Mouse (Mus musculus): ENCODE data around the gene Zfr2. TPM values are rescaled to one million over a fixed set of nuclear protein-coding genes. Genes with fewer than 3 reads are reported as not detected.

The Zfr2 gene
- total RNA-seq (2023): 1 to 10 TPM; 5.2 to 5.5 TPM

DNA sequence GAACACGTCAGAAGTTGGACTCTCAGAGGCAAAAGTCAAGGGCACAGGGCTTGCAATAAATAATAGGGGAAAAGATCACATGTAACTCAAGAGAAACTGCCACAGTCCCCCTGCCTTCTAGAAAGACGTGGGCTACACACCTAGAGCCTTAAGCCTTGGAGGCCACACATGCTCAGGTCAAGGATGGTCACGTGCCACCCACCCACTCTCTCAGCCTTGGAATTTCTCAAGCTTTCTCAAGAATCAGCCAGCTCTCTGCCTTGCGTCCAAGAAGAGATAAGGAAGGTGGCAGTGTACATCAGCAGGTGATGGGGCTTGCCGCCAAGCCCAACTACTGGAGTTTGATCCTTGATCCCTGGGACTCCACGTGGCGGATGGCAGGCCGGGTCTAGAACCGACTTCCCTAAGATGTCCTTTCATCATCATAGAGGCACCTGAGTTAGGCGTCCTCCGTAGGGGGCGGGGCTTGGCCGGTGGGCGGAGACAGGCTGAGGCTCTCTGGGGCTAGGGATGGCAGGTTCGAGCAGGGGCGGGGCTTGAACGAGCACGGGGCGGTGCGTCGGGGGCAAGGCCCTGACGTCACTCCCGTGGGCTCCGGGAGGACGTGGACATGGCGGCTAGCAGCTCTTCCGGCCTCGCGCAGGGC is at the start of gene Zfr2:
Gene Zfr2, plus strand, starts transcription at position 576 of the 646 bp plus-strand sequence.

DNA sequence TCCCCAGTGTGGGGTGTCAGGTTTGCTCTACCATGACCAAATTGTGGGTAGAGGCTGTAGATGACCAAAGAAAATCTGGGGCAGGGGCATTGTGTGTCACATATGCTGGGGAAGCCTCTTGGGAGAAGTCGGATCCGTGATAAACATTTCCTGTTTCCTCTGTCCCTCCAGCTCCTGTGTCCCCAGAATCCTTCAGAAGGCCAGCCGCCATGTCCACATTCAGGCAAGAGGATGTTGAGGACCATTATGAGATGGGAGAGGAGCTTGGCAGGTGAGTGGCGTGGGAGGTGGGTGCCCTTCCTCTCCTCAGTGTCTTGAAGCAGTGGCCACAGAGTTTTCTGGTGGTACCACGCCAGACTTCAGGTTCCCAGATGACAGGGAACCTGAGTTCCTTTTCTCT is 49.1 kb upstream of the Zfr2 start, which contains the start of gene 4930442H23Rik:
Gene 4930442H23Rik, minus strand, starts transcription at position 45 of the 400 bp plus-strand sequence.

DNA sequence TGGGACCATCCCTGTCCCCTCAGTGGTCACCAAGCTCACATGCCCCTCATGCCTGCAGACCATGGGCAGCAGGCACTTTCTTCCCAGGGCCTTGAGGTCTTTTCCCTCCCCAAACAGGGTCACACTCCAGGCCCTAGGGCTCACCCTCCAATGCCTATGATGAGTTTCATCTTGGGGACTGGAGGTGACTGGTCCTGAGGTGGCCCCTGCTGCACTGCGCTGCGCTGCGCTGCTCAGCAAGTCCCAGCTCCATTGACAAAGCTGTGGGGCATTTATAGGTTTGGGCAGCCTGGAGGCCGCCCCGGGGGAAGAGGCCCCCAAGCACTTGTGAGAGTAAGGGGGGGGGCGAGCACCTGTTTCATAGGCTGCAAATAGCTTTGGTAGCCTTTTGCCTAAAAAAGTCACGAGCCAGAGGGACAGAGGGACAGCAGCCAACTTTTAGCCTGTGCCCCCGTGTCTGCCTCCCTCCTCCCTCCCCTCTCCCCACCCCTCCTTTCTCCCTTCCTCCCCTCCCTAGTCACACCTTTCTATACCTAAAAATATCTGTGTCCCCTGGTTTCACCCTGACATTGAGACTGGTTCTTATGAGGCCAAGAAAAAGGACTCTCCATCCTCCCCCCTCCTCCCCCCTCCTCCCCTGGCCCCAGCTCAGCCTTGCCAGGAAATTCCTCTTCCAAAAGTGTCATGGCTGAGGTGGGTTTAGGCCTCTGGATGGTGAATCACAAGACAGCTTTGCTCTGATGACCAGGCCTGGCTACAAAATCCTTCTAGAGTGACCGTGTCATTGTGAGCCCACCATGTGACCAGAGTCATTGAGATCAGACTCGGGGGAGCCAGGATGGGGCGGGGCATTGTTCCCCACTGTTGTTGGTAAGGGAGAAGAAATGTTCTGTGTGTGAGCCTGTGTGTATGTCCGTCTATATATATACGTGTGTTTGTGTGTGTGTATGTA is 30.9 kb upstream of the Zfr2 start, which contains the start of gene Nmrk2:
Gene Nmrk2, minus strand, starts transcription at position 245 of the 952 bp plus-strand sequence.

DNA sequence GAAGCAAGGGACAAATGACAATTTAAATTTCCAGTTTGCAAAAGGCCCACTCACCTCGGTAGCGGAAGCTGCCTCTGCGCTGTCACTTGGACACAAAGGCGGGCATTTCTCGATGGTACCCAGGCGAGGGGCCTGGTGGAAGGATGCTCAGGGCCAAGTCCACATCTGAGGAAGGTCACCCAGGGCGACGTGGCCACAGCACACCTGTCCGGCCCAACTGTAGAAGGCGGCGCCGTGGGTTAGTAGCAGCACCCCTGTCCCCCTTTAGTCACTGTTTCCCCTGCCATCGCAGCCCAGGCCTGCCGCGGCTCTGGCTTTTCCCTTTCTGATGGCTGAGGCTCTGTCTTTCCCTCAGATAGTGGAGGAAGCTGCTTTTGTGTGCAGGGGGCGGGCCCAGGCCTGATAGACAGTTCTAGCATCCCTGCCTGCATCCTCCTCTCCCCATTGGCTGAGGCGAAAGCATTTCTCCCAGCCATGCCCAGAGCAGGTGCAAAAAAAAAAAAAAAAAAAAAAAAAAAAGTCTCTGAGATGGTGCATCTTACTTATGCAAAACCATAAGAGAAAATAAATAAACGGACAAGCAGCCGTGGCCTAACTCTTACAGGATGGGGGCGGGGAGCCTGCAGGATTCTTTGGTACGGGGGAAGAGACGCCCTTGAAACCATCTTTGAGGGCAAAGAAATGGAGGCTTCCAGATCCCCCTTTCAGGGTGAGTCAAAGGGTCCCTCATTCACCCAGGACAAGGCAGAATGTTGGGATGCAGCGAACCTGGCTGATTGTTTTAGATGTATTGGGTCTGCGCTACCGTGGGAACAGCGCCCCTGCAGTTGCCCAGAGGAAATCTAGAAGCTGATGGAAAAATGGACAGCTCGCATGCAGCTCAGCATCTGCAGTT is 2.3 kb upstream of the Zfr2 start, which contains the start of gene Atcay:
Gene Atcay, minus strand, starts transcription at position 396 of the 895 bp plus-strand sequence.

DNA sequence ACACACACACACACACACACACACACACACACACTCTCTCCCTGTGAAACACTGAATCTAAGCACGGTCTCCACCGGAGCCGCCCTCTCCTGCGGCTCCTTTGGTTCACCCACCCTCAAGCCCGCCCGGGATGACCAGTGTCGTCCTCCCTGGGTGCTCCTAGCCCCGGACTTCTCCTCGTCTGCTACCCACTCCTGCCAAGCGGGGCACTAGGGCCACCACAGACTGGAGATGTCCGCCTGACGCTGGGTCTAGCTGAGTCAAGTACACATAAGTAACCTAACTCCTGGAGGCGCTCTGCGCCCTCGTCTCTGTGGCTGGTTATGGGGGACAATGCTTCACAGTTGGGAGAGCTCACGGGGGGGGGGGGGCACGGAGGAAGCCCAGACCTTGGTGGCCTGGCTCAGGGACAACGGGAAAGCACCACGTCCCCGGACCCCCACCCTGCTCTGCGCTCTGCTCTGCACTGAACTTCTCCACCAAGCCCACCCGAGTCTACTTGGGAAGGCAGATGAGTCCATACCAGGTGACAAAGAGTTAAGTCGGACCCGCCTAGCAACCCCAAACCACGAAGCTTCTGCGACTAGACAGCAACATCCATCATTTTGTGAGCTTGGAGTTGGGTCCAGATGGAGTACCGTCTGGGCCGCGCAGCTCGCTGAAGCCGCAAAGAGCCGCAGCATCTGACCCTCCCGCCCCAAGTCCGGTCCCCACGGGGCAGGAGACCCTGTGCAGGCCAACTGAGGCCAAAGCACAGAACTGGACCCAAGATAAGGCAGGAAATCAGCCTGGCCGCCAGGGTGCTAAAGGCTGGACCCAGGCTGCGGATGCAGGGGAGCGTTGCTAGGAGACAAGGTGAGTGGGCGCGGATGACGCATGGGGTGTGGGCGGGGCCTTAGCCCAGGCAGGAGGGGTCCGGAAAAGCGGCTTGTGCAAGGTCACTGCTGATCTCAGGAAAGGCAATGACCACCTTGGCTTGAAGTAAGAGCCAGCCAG is 19.8 kb downstream of the Zfr2 start, which contains the start of gene Matk:
Gene Matk, plus strand, starts transcription at position 512 of the 996 bp plus-strand sequence.

GRCm38 (mm10) chr10:81266211-81267105 is 33.5 kb downstream of the Zfr2 start, which contains the start of the genes Mrpl54 and Apba3:
Gene Mrpl54, minus strand, starts transcription at chr10:81266934.
Gene Apba3, plus strand, starts transcription at chr10:81266960.

DNA sequence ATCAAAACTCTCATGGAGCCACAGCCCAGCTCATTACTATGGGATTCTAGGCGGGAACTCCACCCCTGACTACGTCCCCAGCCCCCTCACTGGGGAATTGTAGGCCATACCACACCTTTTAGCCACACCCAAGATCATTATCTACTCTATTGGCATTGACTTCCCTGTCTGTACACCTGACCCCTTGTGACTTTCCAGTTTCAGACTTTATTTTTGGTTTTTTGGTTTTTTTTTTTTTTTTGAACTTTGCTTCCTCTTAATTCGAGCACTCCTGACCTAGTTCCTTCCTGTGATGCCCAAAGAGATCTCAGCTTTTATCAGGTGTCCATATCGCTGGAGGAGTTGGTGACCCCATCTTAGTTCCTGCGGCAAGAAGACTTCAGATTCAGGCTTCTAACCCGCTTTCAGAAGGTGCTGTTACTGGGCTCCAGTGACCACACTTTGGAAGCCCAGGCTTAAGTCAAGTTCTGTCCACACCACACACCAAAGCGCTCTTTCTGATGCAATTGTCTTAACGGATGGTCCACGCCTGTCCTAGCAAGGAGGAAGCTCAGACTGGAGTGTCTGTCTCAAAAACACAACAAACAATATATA is 58.7 kb downstream of the Zfr2 start, which contains the start of gene Tjp3:
Gene Tjp3, minus strand, starts transcription at position 71 of the 594 bp plus-strand sequence.

GRCm38 (mm10) chr10:81292554-81293333 is 59.8 kb downstream of the Zfr2 start, which contains the start of gene Pip5k1c:
Gene Pip5k1c, plus strand, starts transcription at chr10:81292963.

Other genes with a start within 250 kb of the Zfr2 start
- gene Gng7, start 218.2 kb upstream of the Zfr2 start, total RNA-seq (2023): not detected
- gene Diras1, start 207.5 kb upstream of the Zfr2 start, total RNA-seq (2023): not detected
- gene Slc39a3, start 195.7 kb upstream of the Zfr2 start, total RNA-seq (2023): 10 to 100 TPM; 18.7 to 21.2 TPM
- gene Sgta, start 173.0 kb upstream of the Zfr2 start, total RNA-seq (2023): 10 to 100 TPM; 47.1 to 52.0 TPM
- gene Thop1, start 163.1 kb upstream of the Zfr2 start, total RNA-seq (2023): 10 to 100 TPM in 1 of 2 experiments, 1 to 10 TPM in 1; 9.4 to 11.5 TPM
- not detected for gene Creb3l3, start 134.3 kb upstream of the Zfr2 start, total RNA-seq (2023)
- 100 to 1,000 TPM; 134 to 145 TPM for gene Map2k2, start 127.2 kb upstream of the Zfr2 start, total RNA-seq (2023)
- gene Zbtb7a, start 97.9 kb upstream of the Zfr2 start, total RNA-seq (2023): 10 to 100 TPM; 75.0 to 78.0 TPM
- gene Pias4, start 65.2 kb upstream of the Zfr2 start, total RNA-seq (2023): 10 to 100 TPM; 37.2 to 43.2 TPM
- 1,000 to 10,000 TPM; 2,301 to 2,484 TPM for gene Eef2, start 56.5 kb upstream of the Zfr2 start, total RNA-seq (2023)
- 10 to 100 TPM; 62.4 to 62.6 TPM for gene Dapk3, start 50.1 kb upstream of the Zfr2 start, total RNA-seq (2023)
- gene 4930442H23Rik, start 49.3 kb upstream of the Zfr2 start, total RNA-seq (2023): not detected
- not detected for gene Nmrk2, start 31.1 kb upstream of the Zfr2 start, total RNA-seq (2023)
- 1 to 10 TPM; 1.4 to 2.7 TPM for gene Atcay, start 2.3 kb upstream of the Zfr2 start, total RNA-seq (2023)
- gene Matk, start 19.8 kb downstream of the Zfr2 start, total RNA-seq (2023): 10 to 100 TPM; 16.0 to 20.8 TPM
- 10 to 100 TPM; 78.6 to 84.0 TPM for gene Mrpl54, start 33.8 kb downstream of the Zfr2 start, total RNA-seq (2023)
- 10 to 100 TPM; 28.8 to 36.2 TPM for gene Apba3, start 33.8 kb downstream of the Zfr2 start, total RNA-seq (2023)
- 1 to 10 TPM; 4.2 to 5.8 TPM for gene Tjp3, start 58.4 kb downstream of the Zfr2 start, total RNA-seq (2023)
- 100 to 1,000 TPM; 104 to 118 TPM for gene Pip5k1c, start 59.8 kb downstream of the Zfr2 start, total RNA-seq (2023)
- 10 to 100 TPM; 48.1 to 49.9 TPM for gene Cactin, start 87.9 kb downstream of the Zfr2 start, total RNA-seq (2023)
- 10 to 100 TPM; 30.0 to 30.7 TPM for gene Tbxa2r, start 95.6 kb downstream of the Zfr2 start, total RNA-seq (2023)
- not detected for gene Gipc3, start 110.1 kb downstream of the Zfr2 start, total RNA-seq (2023)
- gene Hmg20b, start 117.3 kb downstream of the Zfr2 start, total RNA-seq (2023): 10 to 100 TPM; 33.7 to 41.3 TPM
- gene Mfsd12, start 124.3 kb downstream of the Zfr2 start, total RNA-seq (2023): 10 to 100 TPM in 1 of 2 experiments, 1 to 10 TPM in 1; 5.9 to 10.6 TPM
- gene 4930404N11Rik, start 132.7 kb downstream of the Zfr2 start, total RNA-seq (2023): 10 to 100 TPM in 1 of 2 experiments, 1 to 10 TPM in 1; 8.0 to 10.6 TPM
- gene Fzr1, start 145.4 kb downstream of the Zfr2 start, total RNA-seq (2023): 10 to 100 TPM; 32.5 to 38.5 TPM
- gene Dohh, start 151.3 kb downstream of the Zfr2 start, total RNA-seq (2023): 10 to 100 TPM; 38.0 to 44.2 TPM
- 1 to 10 TPM; 3.3 to 5.8 TPM for gene Gm48551, start 151.3 kb downstream of the Zfr2 start, total RNA-seq (2023)
- 1 to 10 TPM; 6.1 to 6.4 TPM for gene Gm48552, start 155.8 kb downstream of the Zfr2 start, total RNA-seq (2023)
- 1 to 10 TPM; 3.6 to 6.8 TPM for gene Smim24, start 159.9 kb downstream of the Zfr2 start, total RNA-seq (2023)
- gene Nfic, start 222.5 kb downstream of the Zfr2 start, total RNA-seq (2023): 10 to 100 TPM; 18.7 to 22.7 TPM
- under 1 TPM in 1 of 2 experiments, not detected in 1; 0.44 TPM for gene Celf5, start 249.6 kb downstream of the Zfr2 start, total RNA-seq (2023)